Mouse (Mus musculus) thymus, postnatal 0 days (tissue): Measurements from ENCODE around the gene Gm732. TPM values are rescaled to one million over a fixed set of nuclear protein-coding genes. Genes with fewer than 3 reads are reported as not detected.

Source experiments
- DNase-seq: peaks from one replicate; pipeline ENCODE4 v3.0.0-alpha.2; 2015; ENCODE audit warnings: low spot score
- polyA plus RNA-seq: library from polyadenylated mRNA; unstranded; fragments of >200 nt; fragmentation: Nextera tagmentation; extraction: Ambion mirVana; gene quantifications from 2 replicates; pipeline ENCODE4 v1.2.1, GENCODE M21; 2015

The Gm732 gene
- not detected in 2 replicates for polyA plus RNA-seq

- DNase-seq: no peak
These were observed at the start of gene Gm732 for GRCm38 (mm10) chrX:107948365-107948764. TSS of gene Gm732 (minus strand) at chrX:107948465.

Other genes with a start within 250 kb of the Gm732 start
- not detected in 2 replicates for gene Tent5d, start 155.9 kb downstream of the Gm732 start, polyA plus RNA-seq
- 20.1 and 20.4 TPM in 2 replicates for gene 2610002M06Rik, start 132.1 kb downstream of the Gm732 start, polyA plus RNA-seq